Mouse (Mus musculus) E14TG2a.4 (cell line): ENCODE results near the gene Coq5.

Experiments used
- H3K27me3 ChIP-seq: 2 replicates; pipeline ENCODE4 v1.6.1; 2014; ENCODE audit warnings: low read length, control low read depth; ENCODE audit not compliant: insufficient read depth
- H3K36me3 ChIP-seq: 2 replicates; pipeline ENCODE4 v1.6.1; 2014; ENCODE audit warnings: low read length, control low read depth; ENCODE audit not compliant: insufficient read depth
- H3K4me1 ChIP-seq: replicated peaks from 2 replicates; pipeline ENCODE4 v1.6.1; 2014; ENCODE audit warnings: low read depth, low read length, control low read depth
- H3K4me3 ChIP-seq: replicated peaks from 2 replicates; pipeline ENCODE4 v1.5.1; 2014; ENCODE audit warnings: mild to moderate bottlenecking, low read length
- H3K9me3 ChIP-seq: 2 replicates; pipeline ENCODE4 v1.6.1; 2014; ENCODE audit warnings: low read length, control low read depth
- CTCF ChIP-seq: conservative IDR thresholded peaks from 2 replicates; pipeline ENCODE4 v1.5.1; 2014; ENCODE audit warnings: low read length
- NANOG ChIP-seq: IDR thresholded peaks from 2 replicates; pipeline ENCODE4 v1.6.1; 2014; ENCODE audit warnings: borderline replicate concordance, low read length, mixed read lengths
- POU5F1 ChIP-seq: IDR thresholded peaks from 2 replicates; pipeline ENCODE4 v1.6.1; 2014; ENCODE audit warnings: low read length, borderline replicate concordance

Gene Coq5

GRCm38 (mm10) chr5:115272812-115273548 is 6.5 kb upstream of the Coq5 start, which contains the start of gene Rnf10:
TSS of gene Rnf10 (minus strand) at chr5:115272898.
- Histone ChIP-seq H3K36me3 (peaks cover 34% of the 10 kb centered on the region), H3K4me1 (peaks cover 78% of the 10 kb centered on the region), H3K4me3 (peak within 1 kb of the TSS; percentile 98), H3K9me3 (no peaks in the 10 kb centered on the region), H3K27me3 (no peaks in the 10 kb centered on the region)
- TF ChIP-seq CTCF (no peak), POU5F1 (no peak), NANOG (no peak)

- H3K27me3 ChIP-seq = no peaks in the 10 kb centered on the region
- peaks cover 27% of the 10 kb centered on the region for H3K36me3 ChIP-seq
- no peaks in the 10 kb centered on the region for H3K9me3 ChIP-seq
- H3K4me3 ChIP-seq = peak overlapping the region; percentile 98
- peaks cover 72% of the 10 kb centered on the region for H3K4me1 ChIP-seq
- TF ChIP-seq CTCF (no peak), NANOG (no peak), POU5F1 (no peak)
Measured at GRCm38 (mm10) chr5:115273549-115274135, 5.8 kb upstream of the Coq5 start.

GRCm38 (mm10) chr5:115274353-115274752 is 5.1 kb upstream of the Coq5 start:
- Histone ChIP-seq H3K36me3 (peaks cover 20% of the 10 kb centered on the region), H3K4me1 (peaks cover 65% of the 10 kb centered on the region), H3K27me3 (no peaks in the 10 kb centered on the region), H3K9me3 (no peaks in the 10 kb centered on the region), H3K4me3 (no peak overlapping the region)
- no peak for TF ChIP-seq CTCF
- TF ChIP-seq POU5F1 = no peak
- TF ChIP-seq NANOG = no peak

- Histone ChIP-seq H3K4me3 (no peak overlapping the region), H3K27me3 (no peaks in the 10 kb centered on the region), H3K36me3 (peaks cover 16% of the 10 kb centered on the region), H3K9me3 (no peaks in the 10 kb centered on the region), H3K4me1 (peaks cover 60% of the 10 kb centered on the region)
- TF ChIP-seq POU5F1 (no peak), NANOG (no peak), CTCF (no peak)
Measured at GRCm38 (mm10) chr5:115274771-115275170, 4.7 kb upstream of the Coq5 start.

GRCm38 (mm10) chr5:115275998-115276397 is 3.5 kb upstream of the Coq5 start:
- H3K27me3 ChIP-seq = no peaks in the 10 kb centered on the region
- no peak overlapping the region for H3K4me3 ChIP-seq
- no peaks in the 10 kb centered on the region for H3K9me3 ChIP-seq
- peaks cover 4% of the 10 kb centered on the region; the same call in 1 of the 2 replicates for H3K36me3 ChIP-seq
- H3K4me1 ChIP-seq = peaks cover 54% of the 10 kb centered on the region
- peak; percentile 92 for TF ChIP-seq CTCF
- TF ChIP-seq POU5F1 = no peak
- TF ChIP-seq NANOG = no peak

GRCm38 (mm10) chr5:115278053-115278452 is 1.4 kb upstream of the Coq5 start:
- peaks cover 46% of the 10 kb centered on the region for H3K4me1 ChIP-seq
- no peaks in the 10 kb centered on the region for H3K27me3 ChIP-seq
- TF ChIP-seq POU5F1 (no peak), CTCF (no peak), NANOG (no peak)

GRCm38 (mm10) chr5:115278785-115279184 is 681 bp upstream of the Coq5 start:
- no peaks in the 10 kb centered on the region for H3K9me3 ChIP-seq
- H3K36me3 ChIP-seq = peaks cover 14% of the 10 kb centered on the region
- no peaks in the 10 kb centered on the region for H3K27me3 ChIP-seq
- TF ChIP-seq NANOG (no peak), POU5F1 (no peak), CTCF (no peak)
- H3K4me1 ChIP-seq = peaks cover 40% of the 10 kb centered on the region
- no peak overlapping the region for H3K4me3 ChIP-seq

More at GRCm38 (mm10) chr5:115278053-115278452, 1.4 kb upstream of the Coq5 start:
- Histone ChIP-seq H3K4me3 (no peak overlapping the region), H3K36me3 (peaks cover 7% of the 10 kb centered on the region), H3K9me3 (no peaks in the 10 kb centered on the region)

- Histone ChIP-seq H3K27me3 (no peaks in the 10 kb centered on the region), H3K36me3 (peaks cover 26% of the 10 kb centered on the region), H3K4me1 (peaks cover 26% of the 10 kb centered on the region), H3K4me3 (peak overlapping the region; percentile 99), H3K9me3 (no peaks in the 10 kb centered on the region)
- TF ChIP-seq POU5F1 (no peak), NANOG (no peak), CTCF (no peak)
Measured at GRCm38 (mm10) chr5:115280050-115280687, 703 bp downstream of the Coq5 start.
